Mouse (Mus musculus) heart, adult 2 months (tissue): ENCODE data around the gene Hsp90aa1.

Source experiments
- CTCF ChIP-seq: fragments of 200-600 bp; IDR thresholded peaks from 2 replicates; pipeline ENCODE4 v1.8.1; 2022; ENCODE audit warnings: antibody characterized with exemption, mild to moderate bottlenecking, moderate library complexity
- POLR2A ChIP-seq: fragments of 200-500 bp; IDR thresholded peaks from 2 replicates; pipeline ENCODE4 v1.6.1; 2011; ENCODE audit warnings: mild to moderate bottlenecking, low read depth, low read length, control low read depth; ENCODE audit not compliant: insufficient read depth

DNA sequence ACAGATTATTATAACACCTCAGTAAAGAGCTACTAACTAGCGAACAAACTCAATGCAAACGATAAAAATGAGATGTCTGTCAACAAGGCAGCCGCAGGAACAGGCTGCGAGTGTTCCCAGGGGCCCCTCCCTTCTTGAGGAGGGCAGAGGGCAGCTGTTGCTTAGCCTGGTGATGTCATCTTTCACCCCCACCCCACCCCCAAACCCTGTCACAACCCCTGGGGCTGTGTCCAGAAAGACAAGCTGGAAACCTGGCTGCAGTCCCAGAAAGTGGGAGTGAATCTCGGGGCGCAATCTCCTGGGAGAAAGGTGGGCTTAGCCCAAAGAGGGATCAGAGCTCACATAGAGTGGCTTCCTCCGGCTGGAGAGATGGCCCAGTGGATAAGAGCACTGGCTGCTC lies 21.3 kb downstream of the Hsp90aa1 start:
- no peak for TF ChIP-seq POLR2A
- no peak for TF ChIP-seq CTCF
